In genomic region chr2:144701415-144702149, GRCm38 (mm10) we compare ENCODE assay signal across 22 mouse cellular contexts.
DNase-seq lines count a peak whose midpoint lies in the region; ATAC-seq and TF ChIP-seq lines count a peak whose summit lies in the region.
"Had no signal": no experiment of that assay in that cellular context is flagged by ENCODE, and none has a peak within 500 bp of the region (broad histone marks: within the 10 kb centered on the region; RNA-seq: fewer than 3 reads in every experiment).

No protein-coding gene starts in this region.

- H3K27me3 ChIP-seq in intestine, embryonic 14.5 days (replicated peaks; ENCODE audit: control insufficient read depth, insufficient read depth, low read length) = no peaks in the 10 kb centered on the region
- H3K27me3 ChIP-seq: forebrain, embryonic 15.5 days; limb, embryonic 12.5 days had no signal

- H3K27ac ChIP-seq in gastrocnemius, adult 2 months = no peak overlapping the region
- no peak overlapping the region for H3K27ac ChIP-seq in left cerebral cortex, adult 2 months
- H3K27ac ChIP-seq in intestine, embryonic 14.5 days (ENCODE audit: low read depth) = no peak overlapping the region
- H3K27ac ChIP-seq: forebrain, embryonic 15.5 days; hindbrain, embryonic 14.5 days; limb, embryonic 12.5 days; midbrain, embryonic 10.5 days had no signal

- no peak overlapping the region for H3K9ac ChIP-seq in intestine, embryonic 14.5 days (ENCODE audit: low read length)
- H3K9ac ChIP-seq: forebrain, embryonic 15.5 days; hindbrain, embryonic 14.5 days; limb, embryonic 12.5 days; liver, postnatal 0 days had no signal

- peak; percentile 76; the same call in 1 of the 2 replicates for ATAC-seq in intestine, embryonic 14.5 days (replicated peaks; ENCODE audit: low FRiP score, low TSS enrichment, low read depth)
- ATAC-seq: CD4-positive, CD25-positive, alpha-beta regulatory T cell, adult 4 months; forebrain, embryonic 15.5 days; liver, postnatal 0 days had no signal

- no peaks in the 10 kb centered on the region for H3K9me3 ChIP-seq in intestine, embryonic 14.5 days (ENCODE audit: control insufficient read depth, low read length)
- H3K9me3 ChIP-seq: forebrain, embryonic 15.5 days; limb, embryonic 12.5 days; midbrain, embryonic 10.5 days had no signal

- H3K36me3 ChIP-seq in intestine, embryonic 14.5 days (ENCODE audit: control insufficient read depth, insufficient read depth, low read length) = no peaks in the 10 kb centered on the region
- H3K36me3 ChIP-seq: forebrain, embryonic 15.5 days; limb, embryonic 12.5 days; midbrain, embryonic 10.5 days had no signal

- no peak overlapping the region for H3K4me2 ChIP-seq in intestine, embryonic 14.5 days (ENCODE audit: low read length)
- H3K4me2 ChIP-seq: forebrain, embryonic 15.5 days; hindbrain, embryonic 14.5 days; limb, embryonic 12.5 days; liver, embryonic 11.5 days had no signal

- no peak overlapping the region for H3K4me3 ChIP-seq in gastrocnemius, adult 2 months
- no peak overlapping the region for H3K4me3 ChIP-seq in left cerebral cortex, adult 2 months
- H3K4me3 ChIP-seq in intestine, embryonic 14.5 days (ENCODE audit: low read depth, low read length) = no peak overlapping the region
- H3K4me3 ChIP-seq: forebrain, embryonic 15.5 days; limb, embryonic 12.5 days; midbrain, embryonic 10.5 days had no signal

- intact Hi-C loops in gastrocnemius, adult 2 months (cut with DNase I) = no loop called here
- intact Hi-C loops in gastrocnemius, postnatal 36 days (cut with DNase I) = no loop called here
- intact Hi-C loops in left cerebral cortex, adult 2 months (cut with DNase I) = no loop called here

- TF ChIP-seq CTCF in gastrocnemius, adult 2 months (IDR thresholded peaks at IDR 0.05) = peak; percentile 16; the same call in 1 of the 2 replicates
- peak; percentile 31 for TF ChIP-seq CTCF in left cerebral cortex, adult 2 months (IDR thresholded peaks at IDR 0.05)

- WGBS in intestine, embryonic 14.5 days = 90% methylated on average over 3 of the region's 3 CpGs

- DNase-seq in gastrocnemius, adult 2 months = no peak
- no peak for DNase-seq in gastrocnemius, postnatal 36 days
- DNase-seq in left cerebral cortex, adult 2 months (ENCODE audit: extremely low spot score in 1 of 2, low spot score in 2 of 2) = no peak
- no peak for DNase-seq in left cerebral cortex, adult 8-10 months (ENCODE audit: low spot score in 2 of 2)
- no peak for DNase-seq in intestine, embryonic 14.5 days (ENCODE audit: low spot score)
- no peak for DNase-seq in spleen, postnatal 10 days (ENCODE audit: low spot score in 2 of 2)
- no peak for DNase-seq in spleen, adult 18-20 months
- DNase-seq: adrenal gland, postnatal 25 days; cerebellum, adult 9-10 months; gastrocnemius, postnatal 10 days; heart, adult 18-20 months; kidney, adult 11 months; liver, postnatal 0 days; lung, postnatal 10 days; right cerebral cortex, postnatal 14 days; thymus, postnatal 14 days had no signal

- no peaks in the 10 kb centered on the region for H3K4me1 ChIP-seq in intestine, embryonic 14.5 days (replicated peaks; ENCODE audit: control insufficient read depth, insufficient read depth, low read length)
- H3K4me1 ChIP-seq: forebrain, embryonic 15.5 days; midbrain, embryonic 10.5 days had no signal
